Mouse (Mus musculus) liver, postnatal 0 days (tissue): Measurements from ENCODE around the gene Satb2.

ENCODE experiments used
- CTCF ChIP-seq: sonication (generic); IDR thresholded peaks from 2 replicates; pipeline ENCODE4 v1.5.1; 2016; ENCODE audit warnings: antibody characterized with exemption, low read depth
- EP300 ChIP-seq: IDR thresholded peaks from 2 replicates; pipeline ENCODE4 v1.6.1; 2016; ENCODE audit warnings: antibody characterized with exemption, low read depth, mild to moderate bottlenecking

GRCm38 (mm10) chr1:56900706-56901287, 77.7 kb downstream of the Satb2 start:
- TF ChIP-seq CTCF (no peak), EP300 (no peak)
